Mouse (Mus musculus): ENCODE measurements at regions not wholly inside any gene's neighbourhood (a gene's known extent, or its start where the extent isn't known, plus 50 kb on each side); places are given as distances from the start of the nearest gene placed in this dataset.

GRCm38 (mm10) chr10:99561166-99561818, 198.2 kb downstream of the Csl start:
- H3K4me1 ChIP-seq (ENCODE audit: insufficient read depth, low read depth, low read length): no peaks in the 10 kb centered on the region
- DNase-seq (ENCODE audit: low spot score) (no peak), ATAC-seq (ENCODE audit: extremely low read depth, insufficient number of reproducible peaks, low FRiP score, poor library complexity, severe bottlenecking) (no peak)
- no peak for TF ChIP-seq TAL1 (conservative IDR thresholded peaks at IDR 0.05; ENCODE audit: low read depth, low read length)
- TF ChIP-seq GATA1 (IDR thresholded peaks at IDR 0.05; ENCODE audit: borderline replicate concordance, low read length): no peak
- no peak for TF ChIP-seq POLR2AphosphoS5 (IDR thresholded peaks at IDR 0.05; ENCODE audit: insufficient replicate concordance, low read depth, low read length)
- TF ChIP-seq GATA2 (IDR thresholded peaks at IDR 0.05; ENCODE audit: borderline replicate concordance, low read depth, low read length): no peak
- TF ChIP-seq CTCF (IDR thresholded peaks at IDR 0.05; ENCODE audit: low read depth, low read length): no peak
- peaks cover 31% of the 10 kb centered on the region for H3K9me3 ChIP-seq (replicated peaks)
- no peaks in the 10 kb centered on the region for H3K36me3 ChIP-seq (replicated peaks)
- H3K27me3 ChIP-seq (ENCODE audit: insufficient read depth, low read length): no peaks in the 10 kb centered on the region
- H3K4me3 ChIP-seq (ENCODE audit: low read depth, low read length): no peak overlapping the region

GRCm38 (mm10) chr10:99564605-99565004, 194.9 kb downstream of the Csl start:
- H3K27me3 ChIP-seq (ENCODE audit: insufficient read depth, low read length): no peaks in the 10 kb centered on the region
- no peak for ATAC-seq (ENCODE audit: extremely low read depth, insufficient number of reproducible peaks, low FRiP score, poor library complexity, severe bottlenecking)
- H3K9me3 ChIP-seq (replicated peaks): peaks cover 27% of the 10 kb centered on the region
- no peaks in the 10 kb centered on the region for H3K36me3 ChIP-seq (replicated peaks)
- no peak overlapping the region for H3K4me3 ChIP-seq (ENCODE audit: low read depth, low read length)
- no peaks in the 10 kb centered on the region for H3K4me1 ChIP-seq (ENCODE audit: insufficient read depth, low read depth, low read length)
- no peak for DNase-seq (ENCODE audit: low spot score)
- no peak for TF ChIP-seq GATA1 (IDR thresholded peaks at IDR 0.05; ENCODE audit: borderline replicate concordance, low read length)
- no peak for TF ChIP-seq GATA2 (IDR thresholded peaks at IDR 0.05; ENCODE audit: borderline replicate concordance, low read depth, low read length)
- no peak for TF ChIP-seq TAL1 (conservative IDR thresholded peaks at IDR 0.05; ENCODE audit: low read depth, low read length)
- TF ChIP-seq POLR2AphosphoS5 (IDR thresholded peaks at IDR 0.05; ENCODE audit: insufficient replicate concordance, low read depth, low read length): no peak
- TF ChIP-seq CTCF (IDR thresholded peaks at IDR 0.05; ENCODE audit: low read depth, low read length): no peak

GRCm38 (mm10) chr10:99568424-99568823, 191.0 kb downstream of the Csl start:
- TF ChIP-seq TAL1 (conservative IDR thresholded peaks at IDR 0.05; ENCODE audit: low read depth, low read length): no peak
- H3K27me3 ChIP-seq (ENCODE audit: insufficient read depth, low read length): no peaks in the 10 kb centered on the region
- ATAC-seq (ENCODE audit: extremely low read depth, insufficient number of reproducible peaks, low FRiP score, poor library complexity, severe bottlenecking): no peak
- H3K4me3 ChIP-seq (ENCODE audit: low read depth, low read length): no peak overlapping the region
- DNase-seq (ENCODE audit: low spot score): no peak
- H3K36me3 ChIP-seq (replicated peaks): no peaks in the 10 kb centered on the region
- peaks cover 13% of the 10 kb centered on the region for H3K9me3 ChIP-seq (replicated peaks)
- H3K4me1 ChIP-seq (ENCODE audit: insufficient read depth, low read depth, low read length): no peaks in the 10 kb centered on the region

- no peak for DNase-seq (ENCODE audit: low spot score)
- H3K9me3 ChIP-seq (replicated peaks): peaks cover 11% of the 10 kb centered on the region
- no peak overlapping the region for H3K4me3 ChIP-seq (ENCODE audit: low read depth, low read length)
- H3K4me1 ChIP-seq (ENCODE audit: insufficient read depth, low read depth, low read length): no peaks in the 10 kb centered on the region
- ATAC-seq (ENCODE audit: extremely low read depth, insufficient number of reproducible peaks, low FRiP score, poor library complexity, severe bottlenecking): no peak
- no peak for TF ChIP-seq GATA2 (IDR thresholded peaks at IDR 0.05; ENCODE audit: borderline replicate concordance, low read depth, low read length)
- TF ChIP-seq GATA1 (IDR thresholded peaks at IDR 0.05; ENCODE audit: borderline replicate concordance, low read length): no peak
- TF ChIP-seq CTCF (IDR thresholded peaks at IDR 0.05; ENCODE audit: low read depth, low read length): no peak
- no peak for TF ChIP-seq TAL1 (conservative IDR thresholded peaks at IDR 0.05; ENCODE audit: low read depth, low read length)
- no peak for TF ChIP-seq POLR2AphosphoS5 (IDR thresholded peaks at IDR 0.05; ENCODE audit: insufficient replicate concordance, low read depth, low read length)
- no peaks in the 10 kb centered on the region for H3K36me3 ChIP-seq (replicated peaks)
- no peaks in the 10 kb centered on the region for H3K27me3 ChIP-seq (ENCODE audit: insufficient read depth, low read length)
Observed at GRCm38 (mm10) chr10:99570190-99570589, 189.3 kb downstream of the Csl start.

GRCm38 (mm10) chr10:99573997-99574396, 185.5 kb downstream of the Csl start:
- Histone ChIP-seq H3K4me1 (ENCODE audit: insufficient read depth, low read depth, low read length) (no peaks in the 10 kb centered on the region), H3K9me3 (replicated peaks) (peaks cover 7% of the 10 kb centered on the region; the same call in 1 of the 2 replicates), H3K36me3 (replicated peaks) (no peaks in the 10 kb centered on the region), H3K4me3 (ENCODE audit: low read depth, low read length) (no peak overlapping the region), H3K27me3 (ENCODE audit: insufficient read depth, low read length) (no peaks in the 10 kb centered on the region)
- TF ChIP-seq GATA1 (IDR thresholded peaks at IDR 0.05; ENCODE audit: borderline replicate concordance, low read length) (no peak), POLR2AphosphoS5 (IDR thresholded peaks at IDR 0.05; ENCODE audit: insufficient replicate concordance, low read depth, low read length) (no peak), GATA2 (IDR thresholded peaks at IDR 0.05; ENCODE audit: borderline replicate concordance, low read depth, low read length) (no peak), TAL1 (conservative IDR thresholded peaks at IDR 0.05; ENCODE audit: low read depth, low read length) (no peak), CTCF (IDR thresholded peaks at IDR 0.05; ENCODE audit: low read depth, low read length) (no peak)
- ATAC-seq (ENCODE audit: extremely low read depth, insufficient number of reproducible peaks, low FRiP score, poor library complexity, severe bottlenecking) (no peak), DNase-seq (ENCODE audit: low spot score) (no peak)

GRCm38 (mm10) chr10:99575294-99575693, 184.2 kb downstream of the Csl start:
- DNase-seq (ENCODE audit: low spot score) (no peak), ATAC-seq (ENCODE audit: extremely low read depth, insufficient number of reproducible peaks, low FRiP score, poor library complexity, severe bottlenecking) (no peak)
- Histone ChIP-seq H3K27me3 (ENCODE audit: insufficient read depth, low read length) (no peaks in the 10 kb centered on the region), H3K4me3 (ENCODE audit: low read depth, low read length) (no peak overlapping the region), H3K36me3 (replicated peaks) (no peaks in the 10 kb centered on the region), H3K9me3 (replicated peaks) (peaks cover 10% of the 10 kb centered on the region; the same call in 1 of the 2 replicates), H3K4me1 (ENCODE audit: insufficient read depth, low read depth, low read length) (no peaks in the 10 kb centered on the region)
- TF ChIP-seq TAL1 (conservative IDR thresholded peaks at IDR 0.05; ENCODE audit: low read depth, low read length) (no peak), GATA2 (IDR thresholded peaks at IDR 0.05; ENCODE audit: borderline replicate concordance, low read depth, low read length) (no peak), GATA1 (IDR thresholded peaks at IDR 0.05; ENCODE audit: borderline replicate concordance, low read length) (no peak), CTCF (IDR thresholded peaks at IDR 0.05; ENCODE audit: low read depth, low read length) (no peak)
